Mouse (Mus musculus) myocyte (in vitro differentiated cells): Measurements from ENCODE around the gene Wdr63.

Experiments
- CEBPB ChIP-seq: IDR thresholded peaks from 2 replicates; pipeline ENCODE4 v1.6.1; 2011; ENCODE audit warnings: mild to moderate bottlenecking, moderate library complexity; ENCODE audit not compliant: poor library complexity, insufficient read depth, severe bottlenecking
- E2F4 ChIP-seq: IDR thresholded peaks from one replicate; pipeline ENCODE4 v1.6.1; 2011; ENCODE audit warnings: mild to moderate bottlenecking, control low read depth, moderate library complexity; ENCODE audit not compliant: insufficient read depth
- MAX ChIP-seq: IDR thresholded peaks from one replicate; pipeline ENCODE4 v1.6.1; 2011; ENCODE audit warnings: low read depth, mild to moderate bottlenecking, control low read depth
- MYOD1 ChIP-seq, 3 experiments: IDR thresholded peaks; one replicate each; pipeline ENCODE4 v1.6.1; 2011; ENCODE audit warnings: control low read depth in 2 of 3, low read depth in 2 of 3, mild to moderate bottlenecking in 2 of 3, moderate library complexity in 1 of 3; ENCODE audit not compliant: insufficient read length in 2 of 3, control insufficient read depth in 1 of 3
- MYOG ChIP-seq, 3 experiments: IDR thresholded peaks; one replicate each; pipeline ENCODE4 v1.6.1; 2011; ENCODE audit warnings: control low read depth in 2 of 3, low read depth in 2 of 3, mild to moderate bottlenecking in 2 of 3; ENCODE audit not compliant: insufficient read length in 2 of 3, control insufficient read depth in 1 of 3, insufficient read depth in 1 of 3
- POLR2A ChIP-seq: IDR thresholded peaks from one replicate; pipeline ENCODE4 v1.6.1; 2011; ENCODE audit warnings: low read depth, mild to moderate bottlenecking, control low read depth, moderate library complexity; ENCODE audit not compliant: insufficient read length
- POLR2AphosphoS2 ChIP-seq: IDR thresholded peaks from one replicate; pipeline ENCODE4 v1.6.1; 2011; ENCODE audit warnings: low read depth, control low read depth; ENCODE audit not compliant: insufficient read length
- REST ChIP-seq: IDR thresholded peaks from one replicate; pipeline ENCODE4 v1.6.1; 2011; ENCODE audit warnings: mild to moderate bottlenecking, control low read depth, moderate library complexity; ENCODE audit not compliant: insufficient read depth, insufficient read length
- SRF ChIP-seq: IDR thresholded peaks from one replicate; pipeline ENCODE4 v1.6.1; 2011; ENCODE audit warnings: low read depth; ENCODE audit not compliant: control insufficient read depth, insufficient read length
- TCF12 ChIP-seq: IDR thresholded peaks from one replicate; pipeline ENCODE4 v1.6.1; 2011; ENCODE audit warnings: mild to moderate bottlenecking, control low read depth; ENCODE audit not compliant: poor library complexity, insufficient read depth, severe bottlenecking
- TCF3 ChIP-seq: IDR thresholded peaks from one replicate; pipeline ENCODE4 v1.6.1; 2011; ENCODE audit warnings: low read depth, control low read depth; ENCODE audit not compliant: insufficient read length
- USF1 ChIP-seq: IDR thresholded peaks from one replicate; pipeline ENCODE4 v1.6.1; 2011; ENCODE audit warnings: low read depth, mild to moderate bottlenecking, control low read depth, moderate library complexity

- TF ChIP-seq POLR2A: no peak
- no peak for TF ChIP-seq USF1
- TF ChIP-seq MAX: no peak
- no peak for TF ChIP-seq CEBPB
- no peak for TF ChIP-seq MYOD1 (IDR thresholded peaks at IDR 0.05; ENCODE audit: control insufficient read depth in 1 of 3, insufficient read length in 2 of 3, low read depth in 2 of 3)
- no peak for TF ChIP-seq E2F4
- no peak for TF ChIP-seq TCF12
- no peak for TF ChIP-seq MYOG (IDR thresholded peaks at IDR 0.05; ENCODE audit: control insufficient read depth in 1 of 3, insufficient read depth in 1 of 3, insufficient read length in 2 of 3, low read depth in 2 of 3)
- no peak for TF ChIP-seq POLR2AphosphoS2
- no peak for TF ChIP-seq TCF3
- TF ChIP-seq SRF: no peak
- TF ChIP-seq REST: no peak
Observed at GRCm38 (mm10) chr3:146046076-146046475, 61.9 kb downstream of the Wdr63 start.
